Mouse (Mus musculus): ENCODE measurements around the gene Pdzd8. TPM values are rescaled to one million over a fixed set of nuclear protein-coding genes. Genes with fewer than 3 reads are reported as not detected.

Gene Pdzd8
- total and polyA plus RNA-seq, 2 experiments, result 4.3 to 17.0 TPM

GRCm38 (mm10) chr19:59360486-59360896 lies 14.9 kb upstream of the Pdzd8 start:
- Histone ChIP-seq H3K27ac (replicated peaks; ENCODE audit: insufficient read depth, low read depth, low read length) (no peak overlapping the region), H3K4me1 (ENCODE audit: control insufficient read depth, insufficient read depth, low read length) (no peaks in the 10 kb centered on the region), H3K9ac (ENCODE audit: low read depth, low read length) (no peak overlapping the region), H3K36me3 (ENCODE audit: control insufficient read depth, insufficient read depth, low read length) (no peaks in the 10 kb centered on the region), H3K27me3 (ENCODE audit: control insufficient read depth, insufficient read depth, low read length) (no peaks in the 10 kb centered on the region), H3K4me3 (ENCODE audit: insufficient read depth, low read depth, low read length) (no peak overlapping the region), H3K79me2 (ENCODE audit: control insufficient read depth, insufficient read depth, low read length) (no peaks in the 10 kb centered on the region)
- WGBS, result 94% methylated on average over 2 of the region's 2 CpGs
- no peak for TF ChIP-seq POLR2A (IDR thresholded peaks at IDR 0.05; ENCODE audit: extremely low read depth, insufficient read depth, low read length)
- no peak for TF ChIP-seq CTCF (IDR thresholded peaks at IDR 0.05; ENCODE audit: low read depth, low read length)
- no peak for DNase-seq (ENCODE audit: extremely low read depth, low read depth, low spot score)

GRCm38 (mm10) chr19:59359202-59359601 lies 13.6 kb upstream of the Pdzd8 start:
- H3K4me1 ChIP-seq (ENCODE audit: control insufficient read depth, insufficient read depth, low read length), result no peaks in the 10 kb centered on the region
- no peak for TF ChIP-seq CTCF (IDR thresholded peaks at IDR 0.05; ENCODE audit: low read depth, low read length)
- no peak for TF ChIP-seq POLR2A (IDR thresholded peaks at IDR 0.05; ENCODE audit: extremely low read depth, insufficient read depth, low read length)
- no peak overlapping the region for H3K27ac ChIP-seq (replicated peaks; ENCODE audit: insufficient read depth, low read depth, low read length)
- H3K36me3 ChIP-seq (ENCODE audit: control insufficient read depth, insufficient read depth, low read length), result no peaks in the 10 kb centered on the region
- no peaks in the 10 kb centered on the region for H3K27me3 ChIP-seq (ENCODE audit: control insufficient read depth, insufficient read depth, low read length)
- DNase-seq (ENCODE audit: extremely low read depth, low read depth, low spot score), result no peak
- H3K4me3 ChIP-seq (ENCODE audit: insufficient read depth, low read depth, low read length), result no peak overlapping the region
- 34% methylated on average over 4 of the region's 4 CpGs for WGBS
- H3K79me2 ChIP-seq (ENCODE audit: control insufficient read depth, insufficient read depth, low read length), result no peaks in the 10 kb centered on the region
- no peak overlapping the region for H3K9ac ChIP-seq (ENCODE audit: low read depth, low read length)

DNA sequence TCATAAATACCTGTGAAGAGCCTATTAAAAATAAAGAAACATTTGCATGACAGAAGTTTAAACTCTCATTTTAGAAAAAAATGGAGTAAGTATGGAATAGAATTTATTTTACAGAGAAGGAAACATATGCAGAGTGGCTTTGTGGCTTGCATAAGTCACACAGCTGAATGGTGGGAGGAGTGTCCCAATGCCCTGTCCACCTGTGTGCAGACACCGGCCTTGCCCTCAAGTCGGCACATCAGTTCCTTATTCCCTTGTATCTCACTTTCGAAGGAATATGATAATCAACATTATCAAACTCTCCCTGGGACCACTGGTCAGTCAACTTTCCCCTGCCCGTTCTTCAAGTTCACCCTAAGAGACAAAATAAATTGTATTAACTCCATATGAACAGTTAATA lies 12.3 kb upstream of the Pdzd8 start:
- H3K36me3 ChIP-seq (ENCODE audit: control insufficient read depth, insufficient read depth, low read length), result no peaks in the 10 kb centered on the region
- H3K9ac ChIP-seq (ENCODE audit: low read depth, low read length), result no peak overlapping the region
- WGBS, result 92% methylated on average over 4 of the region's 4 CpGs
- no peaks in the 10 kb centered on the region for H3K4me1 ChIP-seq (ENCODE audit: control insufficient read depth, insufficient read depth, low read length)
- H3K79me2 ChIP-seq (ENCODE audit: control insufficient read depth, insufficient read depth, low read length), result no peaks in the 10 kb centered on the region
- TF ChIP-seq CTCF (IDR thresholded peaks at IDR 0.05; ENCODE audit: low read depth, low read length), result no peak
- TF ChIP-seq POLR2A (IDR thresholded peaks at IDR 0.05; ENCODE audit: extremely low read depth, insufficient read depth, low read length), result no peak
- H3K27ac ChIP-seq (replicated peaks; ENCODE audit: insufficient read depth, low read depth, low read length), result no peak overlapping the region
- 0 out of 2 replicates have a peak, but pooled peaks cover 3% of the 10 kb centered on the region for H3K27me3 ChIP-seq (ENCODE audit: control insufficient read depth, insufficient read depth, low read length)
- DNase-seq (ENCODE audit: extremely low read depth, low read depth, low spot score), result no peak
- no peak overlapping the region for H3K4me3 ChIP-seq (ENCODE audit: insufficient read depth, low read depth, low read length)

GRCm38 (mm10) chr19:59356843-59357595 lies 11.4 kb upstream of the Pdzd8 start:
- no peaks in the 10 kb centered on the region for H3K4me1 ChIP-seq (ENCODE audit: control insufficient read depth, insufficient read depth, low read length)
- no peaks in the 10 kb centered on the region for H3K36me3 ChIP-seq (ENCODE audit: control insufficient read depth, insufficient read depth, low read length)
- H3K4me3 ChIP-seq (ENCODE audit: insufficient read depth, low read depth, low read length), result no peak overlapping the region
- no peak for TF ChIP-seq CTCF (IDR thresholded peaks at IDR 0.05; ENCODE audit: low read depth, low read length)
- no peak overlapping the region for H3K27ac ChIP-seq (replicated peaks; ENCODE audit: insufficient read depth, low read depth, low read length)
- 78% methylated on average over 14 of the region's 14 CpGs for WGBS
- 0 out of 2 replicates have a peak, but pooled peaks cover 3% of the 10 kb centered on the region for H3K27me3 ChIP-seq (ENCODE audit: control insufficient read depth, insufficient read depth, low read length)
- H3K79me2 ChIP-seq (ENCODE audit: control insufficient read depth, insufficient read depth, low read length), result no peaks in the 10 kb centered on the region
- no peak overlapping the region for H3K9ac ChIP-seq (ENCODE audit: low read depth, low read length)
- DNase-seq (ENCODE audit: extremely low read depth, low read depth, low spot score), result no peak

DNA sequence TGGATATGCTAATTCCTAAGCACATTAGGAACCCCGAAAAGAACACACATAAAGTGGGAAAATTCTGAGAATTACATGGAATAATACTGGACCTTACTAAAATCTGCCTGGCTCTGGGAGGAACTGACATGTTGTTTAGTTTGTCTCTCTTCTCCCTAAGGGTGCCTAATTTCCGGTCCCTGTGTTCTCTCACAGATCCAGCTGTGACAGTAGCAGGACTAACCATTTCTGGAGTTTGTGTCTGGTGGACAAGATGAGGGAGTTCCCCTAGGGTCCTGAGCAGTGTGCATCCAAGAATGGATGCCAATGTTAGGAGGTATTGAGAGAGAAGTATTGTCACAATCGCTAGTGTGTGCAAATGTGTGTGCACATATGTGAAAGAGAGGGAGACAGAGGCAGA lies 10.8 kb upstream of the Pdzd8 start:
- no peak for DNase-seq (ENCODE audit: extremely low read depth, low read depth, low spot score)
- no peaks in the 10 kb centered on the region for H3K79me2 ChIP-seq (ENCODE audit: control insufficient read depth, insufficient read depth, low read length)
- TF ChIP-seq CTCF (IDR thresholded peaks at IDR 0.05; ENCODE audit: low read depth, low read length) (no peak), POLR2A (IDR thresholded peaks at IDR 0.05; ENCODE audit: extremely low read depth, insufficient read depth, low read length) (no peak)
- 88% methylated on average over 3 of the region's 3 CpGs for WGBS
- H3K36me3 ChIP-seq (ENCODE audit: control insufficient read depth, insufficient read depth, low read length), result no peaks in the 10 kb centered on the region
- H3K9ac ChIP-seq (ENCODE audit: low read depth, low read length), result no peak overlapping the region
- H3K27ac ChIP-seq (replicated peaks; ENCODE audit: insufficient read depth, low read depth, low read length), result no peak overlapping the region
- no peaks in the 10 kb centered on the region for H3K4me1 ChIP-seq (ENCODE audit: control insufficient read depth, insufficient read depth, low read length)
- no peak overlapping the region for H3K4me3 ChIP-seq (ENCODE audit: insufficient read depth, low read depth, low read length)
- H3K27me3 ChIP-seq (ENCODE audit: control insufficient read depth, insufficient read depth, low read length), result 0 out of 2 replicates have a peak, but pooled peaks cover 3% of the 10 kb centered on the region

DNA sequence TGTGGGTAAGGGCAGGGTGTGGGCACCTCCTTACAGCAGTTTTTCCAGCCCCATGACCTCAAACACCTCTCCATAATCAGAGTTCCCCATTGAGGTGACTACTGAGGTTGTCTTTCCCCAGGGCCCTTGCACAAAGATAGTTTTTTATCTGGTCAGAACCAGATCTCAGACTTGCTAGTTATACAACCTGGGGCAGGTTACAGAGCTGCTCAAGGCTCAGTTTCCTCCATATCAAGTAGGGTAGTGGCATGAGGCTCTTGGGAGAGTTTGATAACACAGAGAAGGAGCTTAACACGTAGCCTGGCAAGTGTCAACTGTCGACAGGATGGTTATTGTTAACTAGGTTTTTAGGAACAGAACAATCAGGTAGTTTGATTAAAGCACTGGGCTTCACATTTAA lies 9.3 kb upstream of the Pdzd8 start:
- Histone ChIP-seq H3K9ac (ENCODE audit: low read depth, low read length) (no peak overlapping the region), H3K79me2 (ENCODE audit: control insufficient read depth, insufficient read depth, low read length) (no peaks in the 10 kb centered on the region), H3K36me3 (ENCODE audit: control insufficient read depth, insufficient read depth, low read length) (no peaks in the 10 kb centered on the region), H3K4me1 (ENCODE audit: control insufficient read depth, insufficient read depth, low read length) (no peaks in the 10 kb centered on the region), H3K27me3 (ENCODE audit: control insufficient read depth, insufficient read depth, low read length) (0 out of 2 replicates have a peak, but pooled peaks cover 3% of the 10 kb centered on the region), H3K4me3 (ENCODE audit: insufficient read depth, low read depth, low read length) (no peak overlapping the region), H3K27ac (replicated peaks; ENCODE audit: insufficient read depth, low read depth, low read length) (no peak overlapping the region)
- DNase-seq (ENCODE audit: extremely low read depth, low read depth, low spot score), result no peak
- TF ChIP-seq POLR2A (IDR thresholded peaks at IDR 0.05; ENCODE audit: extremely low read depth, insufficient read depth, low read length) (no peak), CTCF (IDR thresholded peaks at IDR 0.05; ENCODE audit: low read depth, low read length) (no peak)
- 72% methylated on average over 2 of the region's 2 CpGs for WGBS

Measured in liver, adult 2 months (tissue).